Mouse (Mus musculus): Measurements from ENCODE around the gene Tpp2.
"Not testable (repeated sequence)": the region's sequence is repeated elsewhere in the genome, so short reads cannot be mapped to it uniquely, and the experiment has no call there.

Gene Tpp2

DNA sequence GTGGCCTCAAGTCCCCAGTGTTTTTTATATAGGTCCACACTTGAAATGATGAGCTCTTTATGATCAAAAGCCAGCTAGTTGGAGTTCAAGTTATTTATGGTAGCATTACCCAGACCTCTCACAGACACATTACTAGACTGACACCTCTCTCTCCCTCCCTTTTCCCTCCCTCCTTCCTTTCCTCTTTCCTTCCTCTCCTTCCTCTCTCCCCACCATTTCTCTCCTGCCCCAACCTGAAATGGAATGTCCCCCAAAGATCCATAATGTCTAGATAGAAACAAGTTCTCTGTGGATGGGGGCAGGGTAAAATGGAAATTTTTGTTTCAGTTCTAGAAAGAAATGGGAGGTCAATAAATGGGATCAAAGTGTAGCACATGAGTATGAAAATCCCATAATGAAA lies 86.5 kb downstream of the Tpp2 start, which contains the start of gene Mettl21c:
TSS of gene Mettl21c (minus strand) at position 101 of the 400 bp plus-strand sequence.
- no peak for DNase-seq (ENCODE audit: low spot score in 2 of 2)

DNA sequence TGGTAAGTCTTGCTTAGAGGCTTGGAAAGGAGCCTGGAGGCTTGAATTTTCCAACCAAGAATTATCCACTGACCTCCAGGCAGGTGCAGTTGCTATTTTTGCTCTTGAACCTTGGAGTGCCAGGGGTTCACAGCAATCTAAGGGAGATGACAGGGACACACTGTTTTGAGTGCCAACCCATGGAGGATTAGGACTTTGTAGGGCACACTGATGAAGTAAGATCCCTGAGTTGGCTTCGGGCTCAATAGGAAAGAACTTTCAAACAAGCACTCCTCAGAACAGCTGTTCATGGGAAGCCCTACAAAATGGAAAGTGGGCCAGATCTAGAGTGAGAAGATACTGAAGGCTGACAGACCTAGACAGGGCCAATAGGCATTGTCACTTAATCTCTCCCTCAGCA lies 89.2 kb downstream of the Tpp2 start:
- no peak for DNase-seq (ENCODE audit: low spot score in 2 of 2)

DNA sequence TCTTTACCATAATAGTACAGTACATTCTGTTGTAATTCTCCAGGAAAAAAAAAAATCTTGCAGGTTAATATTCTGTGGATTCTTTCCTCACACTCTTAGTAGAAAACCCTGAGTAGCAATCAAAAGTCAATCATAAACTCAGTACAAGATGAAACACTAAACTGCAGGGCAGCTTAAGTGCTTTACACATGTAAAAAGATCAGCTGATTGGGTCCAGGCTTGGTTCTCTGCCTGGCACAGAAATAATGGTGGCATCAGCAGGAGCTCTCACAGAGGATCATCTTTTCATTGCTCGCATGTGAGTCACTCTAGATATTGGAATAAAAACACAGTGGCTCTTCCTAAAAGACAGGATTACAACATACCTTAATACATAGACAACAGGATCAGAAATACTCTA lies 94.2 kb downstream of the Tpp2 start:
- no peak for DNase-seq (ENCODE audit: low spot score in 2 of 2)

DNA sequence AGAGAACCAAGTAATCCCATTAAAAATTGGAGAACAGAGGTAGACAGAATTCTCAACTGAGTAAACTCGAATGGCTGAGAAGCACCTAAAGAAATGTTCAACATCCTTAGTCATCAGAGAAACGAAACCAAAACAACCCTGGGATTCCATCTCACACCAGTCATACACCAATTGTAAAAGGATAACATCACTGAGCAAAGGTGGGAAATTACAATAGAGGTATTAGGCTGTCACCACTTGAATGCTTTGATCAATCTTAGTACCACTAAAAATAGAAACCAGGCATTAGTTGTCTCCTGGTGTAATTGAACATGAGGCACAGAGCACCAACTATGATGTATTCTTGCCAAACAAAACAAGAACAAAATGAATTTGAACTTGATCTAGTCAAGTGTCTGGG lies 98.8 kb downstream of the Tpp2 start:
- DNase-seq (ENCODE audit: low spot score in 2 of 2) = no peak

DNA sequence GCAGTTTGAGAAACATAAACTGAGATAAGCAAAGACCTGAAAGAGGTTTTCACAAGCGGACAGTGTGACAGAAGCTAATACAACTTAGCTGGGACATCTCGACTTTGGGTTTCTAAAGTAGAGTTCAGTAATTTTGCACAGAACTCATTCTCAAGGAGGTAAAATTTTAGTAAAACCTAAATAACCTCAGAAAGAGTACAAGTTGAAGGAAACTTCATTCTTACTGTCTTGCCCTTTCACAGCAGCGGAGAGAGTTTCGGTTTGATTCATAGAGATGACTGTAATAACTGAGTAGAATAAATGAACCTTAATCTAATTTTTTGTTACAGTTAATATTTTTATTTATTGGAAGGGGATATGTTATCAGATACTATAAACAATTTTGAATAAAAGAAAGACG lies 99.5 kb downstream of the Tpp2 start:
- DNase-seq (ENCODE audit: low spot score in 2 of 2) = no peak

- peak; percentile 34 to 68 for DNase-seq (ENCODE audit: low spot score in 2 of 2)
Measured at GRCm38 (mm10) chr1:44041797-44042554, 108.5 kb downstream of the Tpp2 start.

DNA sequence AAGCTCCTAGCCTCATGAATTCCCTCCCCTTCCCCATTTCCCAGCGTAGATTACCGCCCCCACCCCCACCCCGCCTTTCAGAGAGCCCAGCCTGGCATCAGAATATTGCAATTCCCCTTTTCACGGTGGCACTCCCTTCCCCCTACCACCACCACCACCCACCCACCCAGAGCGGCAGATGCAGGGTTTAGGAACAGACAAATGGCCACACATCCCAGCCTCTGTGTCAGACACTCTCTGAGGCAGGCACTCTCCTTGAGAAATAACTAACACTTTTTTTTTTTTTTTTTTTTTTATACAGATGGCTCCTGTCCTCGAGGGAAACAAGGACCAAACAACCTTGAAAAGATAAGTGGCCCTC lies 109.1 kb downstream of the Tpp2 start:
- DNase-seq (ENCODE audit: low spot score in 2 of 2) = no peak

DNA sequence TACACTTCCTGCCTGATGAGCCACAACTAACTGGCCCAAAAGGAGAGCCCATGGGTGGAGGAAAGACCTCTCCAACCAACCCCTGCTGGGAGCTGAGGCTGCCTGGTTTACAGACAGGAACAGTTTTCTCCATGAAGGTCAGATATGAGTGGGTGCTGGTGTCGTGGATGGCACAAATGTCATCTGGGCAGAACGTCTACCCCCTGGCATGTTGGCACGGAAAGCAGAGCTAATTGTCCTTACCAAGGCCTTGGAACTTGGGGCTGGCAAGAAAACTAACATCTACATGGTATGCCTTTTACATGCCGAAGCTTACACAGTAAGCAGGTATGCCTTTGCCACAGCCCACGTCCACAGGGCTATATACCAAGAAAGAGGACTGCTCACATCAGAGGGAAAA lies 112.2 kb downstream of the Tpp2 start:
- not testable (repeated sequence) for DNase-seq (ENCODE audit: low spot score in 2 of 2)

DNA sequence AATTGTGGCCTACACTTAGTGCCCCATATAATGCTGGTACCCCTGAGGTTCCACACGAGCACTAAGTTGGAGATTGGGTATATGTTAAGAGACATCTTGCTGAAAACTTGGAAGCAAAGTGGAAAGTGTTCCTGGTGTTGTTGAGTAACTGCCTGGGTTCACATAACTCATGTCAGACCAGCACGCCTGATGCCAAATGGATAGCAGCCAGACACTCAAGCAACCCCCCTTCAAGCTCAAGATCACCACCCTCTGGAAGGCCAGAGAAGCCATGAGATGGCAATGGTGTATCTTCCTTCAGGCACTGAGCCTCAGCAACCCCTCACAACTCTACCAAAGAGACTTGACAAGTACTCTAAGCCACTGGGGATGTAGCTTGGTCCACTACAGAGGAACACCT lies 113.1 kb downstream of the Tpp2 start:
- DNase-seq (ENCODE audit: low spot score in 2 of 2) = no peak

All from thymus, postnatal 10 days (tissue).